Mouse (Mus musculus) heart, adult 2 months (tissue): ENCODE results near the gene Pecr.
"Not testable (repeated sequence)": the region's sequence is repeated elsewhere in the genome, so short reads cannot be mapped to it uniquely, and the experiment has no call there.

Experiments used
- CTCF ChIP-seq: fragments of 200-600 bp; IDR thresholded peaks from 2 replicates; pipeline ENCODE4 v1.8.1; 2022; ENCODE audit warnings: antibody characterized with exemption, mild to moderate bottlenecking, moderate library complexity
- EP300 ChIP-seq: fragments of 200-500 bp; IDR thresholded peaks from 2 replicates; pipeline ENCODE4 v1.6.1; 2011; ENCODE audit warnings: low read depth, low read length, control low read depth; ENCODE audit not compliant: insufficient read depth
- POLR2A ChIP-seq: fragments of 200-500 bp; IDR thresholded peaks from 2 replicates; pipeline ENCODE4 v1.6.1; 2011; ENCODE audit warnings: mild to moderate bottlenecking, low read depth, low read length, control low read depth; ENCODE audit not compliant: insufficient read depth

GRCm38 (mm10) chr1:72236363-72237006, 47.6 kb downstream of the Pecr start:
- TF ChIP-seq CTCF (peak; percentile 13; the same call in 1 of the 2 replicates), POLR2A (peak; percentile 76)
- TF ChIP-seq EP300: not testable (repeated sequence)
